Mouse (Mus musculus) layer of hippocampus, adult 18-20 months (tissue): ENCODE measurements at regions not wholly inside any gene's neighbourhood (a gene's known extent, or its start where the extent isn't known, plus 50 kb on each side); places are given as distances from the start of the nearest gene placed in this dataset.

Source experiments
- DNase-seq, 2 experiments: peaks; one replicate each; pipeline ENCODE4 v3.0.0; 2022; ENCODE audit warnings: low spot score in 2 of 2

GRCm38 (mm10) chr2:74014201-74014600, 103.1 kb upstream of the Atp5g3 start:
- no peak for DNase-seq

GRCm38 (mm10) chr2:73998531-73998930, 87.4 kb upstream of the Atp5g3 start:
- DNase-seq = peak in 1 of 2 experiments; percentile 27

DNA sequence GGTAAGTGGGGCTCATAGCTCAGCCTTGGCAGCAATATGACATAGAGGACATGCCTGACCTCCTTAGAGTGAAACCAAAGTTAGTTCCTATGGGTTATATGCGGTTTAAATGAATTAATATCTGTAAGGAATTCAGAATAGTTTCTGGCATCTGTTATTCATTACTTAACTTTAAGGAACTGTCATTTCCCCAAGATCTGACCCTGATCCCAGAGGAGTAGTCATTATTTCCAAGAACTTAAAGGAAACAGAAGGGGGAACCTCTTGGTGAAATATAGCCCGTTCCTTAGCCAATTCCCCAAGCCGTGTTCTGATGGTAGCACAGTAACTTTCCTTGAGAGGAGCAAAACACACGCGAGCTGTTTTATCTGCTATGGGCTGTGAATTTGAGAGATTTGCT, 85.9 kb upstream of the Atp5g3 start:
- DNase-seq = no peak

- DNase-seq = no peak
Measured at GRCm38 (mm10) chr2:73991818-73992217, 80.7 kb upstream of the Atp5g3 start.

DNA sequence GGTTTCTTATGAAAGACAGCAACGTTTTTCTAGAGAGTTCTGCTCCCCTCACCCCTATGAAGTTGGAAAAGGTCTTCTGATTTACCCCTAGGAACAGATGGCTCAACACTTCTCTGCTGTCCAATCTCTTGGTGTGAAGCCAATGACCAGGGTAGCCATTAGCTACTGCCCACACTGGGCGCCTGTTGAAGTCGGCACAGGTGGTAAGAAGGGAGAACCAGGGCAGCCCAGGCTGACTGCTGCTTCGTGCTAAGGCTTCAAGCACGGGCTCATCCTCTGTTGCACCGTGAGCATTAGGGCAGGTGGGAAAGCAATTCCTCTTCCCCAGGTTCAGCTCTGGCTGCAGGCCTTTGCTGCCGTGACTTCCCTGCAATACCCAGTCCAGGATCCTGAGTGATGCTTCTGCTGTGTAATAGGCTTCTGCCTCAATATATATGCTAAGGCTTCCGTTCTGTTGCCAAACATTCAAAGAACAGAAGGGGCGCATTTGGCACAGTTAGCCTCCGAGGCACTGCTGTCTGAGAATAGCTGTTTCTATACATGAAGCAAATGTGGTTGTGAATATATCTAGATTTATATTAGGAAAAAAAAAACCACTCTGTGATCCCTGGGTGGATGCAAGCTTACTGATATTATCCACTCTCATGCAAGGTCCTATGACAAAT, 76.4 kb upstream of the Atp5g3 start:
- no peak for DNase-seq

DNA sequence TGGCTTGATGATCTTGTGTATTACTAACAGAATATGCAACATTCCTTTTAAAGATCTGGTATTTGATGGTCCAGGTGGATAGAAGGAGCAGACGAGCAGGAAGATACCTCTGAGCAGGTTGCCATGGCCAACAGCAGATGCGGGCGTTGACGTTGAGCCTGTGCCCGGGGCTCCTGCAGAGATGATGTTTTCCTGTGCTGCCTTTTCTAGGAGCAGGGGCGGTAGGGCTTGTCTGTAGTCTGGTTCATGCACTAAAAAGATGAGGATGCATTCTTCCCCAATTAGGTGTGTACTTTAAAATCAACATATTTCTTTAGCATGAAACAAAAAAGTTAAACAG, 74.8 kb upstream of the Atp5g3 start:
- no peak for DNase-seq

DNA sequence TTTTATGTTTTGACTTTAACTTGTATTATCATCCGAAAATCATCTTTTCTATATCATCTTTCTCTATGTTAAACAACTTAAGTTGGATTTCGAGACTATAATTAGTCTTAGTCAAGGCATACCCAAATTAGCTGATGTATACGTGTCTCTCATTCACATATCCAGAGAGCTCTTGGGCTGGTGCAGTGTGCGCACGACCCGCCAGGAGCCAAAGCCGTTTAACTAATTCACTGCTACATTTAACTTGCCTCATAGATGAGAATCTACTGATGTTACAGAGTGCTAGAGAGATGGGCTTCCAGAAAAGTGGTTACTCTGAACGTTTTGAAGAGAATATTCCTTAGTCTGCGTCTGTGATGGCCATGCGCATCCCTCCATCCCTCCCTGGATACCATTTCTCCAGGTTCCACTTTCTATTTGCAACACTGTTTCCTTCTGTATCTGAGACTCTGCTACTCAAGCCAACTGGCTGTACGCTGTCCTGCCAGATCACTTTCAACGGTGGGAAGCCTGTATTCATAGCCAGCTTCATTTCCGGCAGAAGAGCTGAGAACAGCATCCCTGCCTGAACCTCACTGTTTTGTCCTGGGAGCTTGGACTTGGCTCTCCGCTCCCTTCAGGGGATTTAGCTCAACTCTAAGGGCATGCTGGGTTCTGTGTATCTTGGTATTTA, 74.2 kb upstream of the Atp5g3 start:
- no peak for DNase-seq

DNA sequence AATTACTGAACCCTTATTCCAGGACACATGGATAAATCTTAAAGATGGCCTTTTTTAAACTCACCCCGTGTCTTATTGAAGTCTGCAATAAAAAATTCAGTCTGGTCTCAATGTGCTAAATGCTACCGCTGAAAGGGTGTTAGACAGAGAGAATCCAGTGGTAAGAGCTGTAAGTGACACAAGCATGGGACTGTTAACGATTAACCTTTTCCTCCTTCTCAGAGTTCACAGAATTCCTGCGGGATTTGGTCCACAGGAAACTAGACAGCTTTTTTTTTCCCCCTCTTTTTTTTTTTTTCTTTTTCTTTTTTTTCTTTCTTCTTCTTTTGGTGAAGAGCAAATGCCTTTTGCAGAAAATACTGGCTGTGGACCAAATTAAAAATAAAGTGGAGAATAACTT, 72.0 kb upstream of the Atp5g3 start:
- DNase-seq = no peak

GRCm38 (mm10) chr2:73978072-73978471, 66.9 kb upstream of the Atp5g3 start:
- no peak for DNase-seq

DNA sequence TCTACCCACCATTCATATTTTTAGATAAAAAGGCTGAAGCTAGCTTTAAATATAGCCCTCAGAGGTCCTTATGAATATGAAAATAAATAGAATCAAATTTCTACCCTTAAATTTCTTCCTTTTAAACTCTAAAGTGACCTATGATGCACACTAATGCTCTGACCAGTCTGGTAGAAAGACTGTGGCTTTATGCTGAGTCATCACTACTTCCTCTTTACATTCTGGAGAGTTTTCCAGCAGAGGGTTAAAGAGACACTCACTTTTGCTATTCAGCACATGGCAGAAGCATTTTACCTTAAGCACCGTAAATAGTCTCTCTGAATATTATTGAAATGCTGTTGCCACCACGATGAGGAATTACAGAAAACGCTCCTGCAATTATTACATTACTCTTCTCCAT, 62.6 kb upstream of the Atp5g3 start:
- no peak for DNase-seq

- DNase-seq = no peak
Measured at GRCm38 (mm10) chr2:73967618-73968017, 56.5 kb upstream of the Atp5g3 start.

- DNase-seq = peak in 1 of 2 experiments; percentile 62
Measured at GRCm38 (mm10) chr2:73965595-73965994, 54.5 kb upstream of the Atp5g3 start.
